Mouse (Mus musculus): ENCODE data around the gene Vmn1r80.
"Not testable (repeated sequence)": the region's sequence is repeated elsewhere in the genome, so short reads cannot be mapped to it uniquely, and the experiment has no call there.

Gene Vmn1r80

GRCm38 (mm10) chr7:12188986-12189385, at the start of gene Vmn1r80:
Vmn1r80 (plus strand) TSS chr7:12189286.
- DNase-seq (ENCODE audit: low read depth, low spot score) = no peak

GRCm38 (mm10) chr7:12149957-12150356, 39.1 kb upstream of the Vmn1r80 start, which contains the start of gene Vmn1r78:
Vmn1r78 (plus strand) TSS chr7:12150257.
- DNase-seq (ENCODE audit: low read depth, low spot score) = no peak

DNA sequence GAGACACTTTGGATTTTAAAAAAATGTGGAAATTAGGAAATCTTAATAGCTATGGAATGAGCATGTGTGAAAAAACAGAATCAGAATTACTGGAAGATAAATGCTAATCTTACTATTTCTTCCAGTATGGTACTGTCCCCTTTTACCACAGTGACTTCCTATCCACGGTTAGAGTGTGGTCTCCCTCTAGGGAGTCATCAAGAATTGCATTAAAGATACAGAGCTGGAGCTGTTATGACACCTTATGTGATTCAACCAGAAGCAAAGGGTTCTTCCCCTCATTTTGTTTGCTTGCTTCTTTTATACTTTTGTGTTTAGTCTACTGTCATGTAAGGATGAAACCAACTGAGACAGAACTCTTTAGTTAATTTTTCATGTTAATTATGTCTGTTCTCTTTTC, 32.6 kb upstream of the Vmn1r80 start:
- not testable (repeated sequence) for DNase-seq (ENCODE audit: low read depth, low spot score)

DNA sequence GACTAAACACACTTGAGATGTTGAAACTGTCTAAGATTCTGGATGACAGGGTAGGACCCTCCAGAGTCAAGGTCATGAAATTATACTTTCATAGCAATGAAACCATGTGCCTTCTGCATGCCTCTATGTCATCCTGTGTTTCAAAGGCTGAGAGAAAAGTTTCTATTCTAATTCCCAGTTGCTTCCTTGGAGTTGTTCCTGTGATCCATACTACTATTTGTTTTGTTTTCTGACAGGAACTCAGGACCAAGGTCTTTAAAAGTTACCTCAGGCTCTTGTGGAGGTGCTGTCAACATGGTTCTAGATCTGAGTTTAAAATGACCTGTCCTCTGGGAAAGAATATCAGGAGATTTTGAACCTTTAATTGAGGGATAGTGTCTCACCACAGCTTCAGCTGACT, 18.1 kb upstream of the Vmn1r80 start, which contains the start of gene Vmn1r79:
Gene Vmn1r79 (plus strand): TSS at position 301 of the 400 bp plus-strand sequence.
- DNase-seq (ENCODE audit: low read depth, low spot score) = not testable (repeated sequence)

- DNase-seq (ENCODE audit: low read depth, low spot score) = not testable (repeated sequence)
Observed at GRCm38 (mm10) chr7:12172926-12173325, 16.2 kb upstream of the Vmn1r80 start.

- no peak for DNase-seq (ENCODE audit: low read depth, low spot score)
Observed at GRCm38 (mm10) chr7:12204141-12204540, 15.1 kb downstream of the Vmn1r80 start.

Data from 3T3-L1 (cell line).